Mouse (Mus musculus): ENCODE measurements around the gene Odf2. TPM values are rescaled to one million over a fixed set of nuclear protein-coding genes. Genes with fewer than 3 reads are reported as not detected.

The Odf2 gene
- total RNA-seq, 2 experiments from 2014 or later = 24.0 to 29.7 TPM

DNA sequence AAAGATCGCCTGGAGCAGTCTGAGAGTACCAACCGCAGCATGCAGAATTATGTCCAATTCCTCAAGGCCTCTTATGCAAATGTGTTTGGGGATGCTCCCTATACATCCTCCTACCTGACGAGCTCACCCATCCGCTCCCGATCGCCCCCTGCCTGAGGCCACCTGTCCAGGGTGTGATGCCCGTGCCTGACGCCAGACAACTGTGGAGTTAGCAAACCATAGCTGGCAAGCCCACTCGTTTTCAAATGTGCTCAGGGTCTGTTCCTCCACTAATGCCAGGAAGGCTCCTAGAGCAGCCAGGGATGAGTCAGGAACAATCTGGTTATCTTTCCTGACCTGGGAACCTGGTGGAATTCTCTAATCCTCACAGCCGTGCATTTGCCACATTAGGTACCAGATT, 41.5 kb downstream of the Odf2 start:
- intact Hi-C loops (cut with DNase I) = no loop called here
- DNase-seq = no peak

DNA sequence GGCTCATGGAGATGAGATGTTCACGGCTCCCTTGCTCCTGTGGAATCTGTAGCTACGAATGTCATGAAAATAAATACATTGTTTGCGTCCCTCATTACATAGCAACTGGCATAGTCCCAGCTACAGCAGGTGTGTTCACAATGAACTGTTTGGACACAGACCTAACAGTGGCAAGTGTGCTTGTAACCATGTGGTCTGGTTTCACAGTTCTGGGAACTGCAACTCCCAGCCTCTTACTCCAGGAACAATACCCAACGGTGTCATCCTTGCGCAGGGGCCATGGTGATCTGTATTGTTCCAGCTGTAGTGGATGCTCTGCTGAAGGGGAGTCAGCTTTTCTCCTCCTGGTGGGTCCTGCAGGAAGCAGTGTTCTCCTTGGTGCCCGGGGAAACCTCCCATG, 42.2 kb downstream of the Odf2 start:
- intact Hi-C loops (cut with DNase I) = no loop called here
- DNase-seq = no peak

- intact Hi-C loops (cut with DNase I) = loop anchor here (1.0 kb wide), 1 partner anchor 40 kb away; no protein-coding TSS in a partner anchor
- peak; percentile 98 for DNase-seq
Observed at GRCm38 (mm10) chr2:29934906-29935599, 46.0 kb downstream of the Odf2 start, which contains the start of gene Gle1. Gene Gle1 (plus strand): TSS chr2:29935426.

- DNase-seq = no peak
- intact Hi-C loops (cut with DNase I) = no loop called here
Observed at GRCm38 (mm10) chr2:29940073-29940472, 51.1 kb downstream of the Odf2 start.

- no peak for DNase-seq
- intact Hi-C loops (cut with DNase I) = no loop called here
Observed at GRCm38 (mm10) chr2:29940826-29941225, 51.8 kb downstream of the Odf2 start.

GRCm38 (mm10) chr2:29944723-29945122, 55.7 kb downstream of the Odf2 start:
- intact Hi-C loops (cut with DNase I) = loop anchor here (2.0 kb wide), 1 partner anchor 20 kb away; the partner anchor contains the start of gene Sptan1
- DNase-seq = peak; percentile 21 to 28

- intact Hi-C loops (cut with DNase I) = no loop called here
- no peak for DNase-seq
Observed at GRCm38 (mm10) chr2:29948896-29949295, 59.9 kb downstream of the Odf2 start.

DNA sequence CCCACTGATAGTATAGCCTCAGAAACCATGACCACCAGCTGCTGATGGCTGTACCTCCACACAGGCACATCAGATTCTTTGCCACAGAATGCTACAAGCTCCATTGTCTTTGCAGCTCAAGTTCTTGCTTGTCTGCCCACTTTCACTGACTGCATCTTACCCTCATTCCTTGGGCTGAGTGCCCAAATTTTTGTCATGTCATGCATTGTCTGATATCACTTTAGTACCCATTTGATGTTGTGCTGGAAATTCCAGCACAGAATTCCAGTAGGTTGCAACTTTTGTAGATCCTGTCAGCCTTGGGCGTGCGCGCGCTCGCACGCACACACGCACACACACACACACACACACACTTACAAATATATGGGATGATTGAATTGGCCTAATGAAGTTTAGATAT, 72.2 kb downstream of the Odf2 start:
- DNase-seq = no peak
- intact Hi-C loops (cut with DNase I) = no loop called here

DNA sequence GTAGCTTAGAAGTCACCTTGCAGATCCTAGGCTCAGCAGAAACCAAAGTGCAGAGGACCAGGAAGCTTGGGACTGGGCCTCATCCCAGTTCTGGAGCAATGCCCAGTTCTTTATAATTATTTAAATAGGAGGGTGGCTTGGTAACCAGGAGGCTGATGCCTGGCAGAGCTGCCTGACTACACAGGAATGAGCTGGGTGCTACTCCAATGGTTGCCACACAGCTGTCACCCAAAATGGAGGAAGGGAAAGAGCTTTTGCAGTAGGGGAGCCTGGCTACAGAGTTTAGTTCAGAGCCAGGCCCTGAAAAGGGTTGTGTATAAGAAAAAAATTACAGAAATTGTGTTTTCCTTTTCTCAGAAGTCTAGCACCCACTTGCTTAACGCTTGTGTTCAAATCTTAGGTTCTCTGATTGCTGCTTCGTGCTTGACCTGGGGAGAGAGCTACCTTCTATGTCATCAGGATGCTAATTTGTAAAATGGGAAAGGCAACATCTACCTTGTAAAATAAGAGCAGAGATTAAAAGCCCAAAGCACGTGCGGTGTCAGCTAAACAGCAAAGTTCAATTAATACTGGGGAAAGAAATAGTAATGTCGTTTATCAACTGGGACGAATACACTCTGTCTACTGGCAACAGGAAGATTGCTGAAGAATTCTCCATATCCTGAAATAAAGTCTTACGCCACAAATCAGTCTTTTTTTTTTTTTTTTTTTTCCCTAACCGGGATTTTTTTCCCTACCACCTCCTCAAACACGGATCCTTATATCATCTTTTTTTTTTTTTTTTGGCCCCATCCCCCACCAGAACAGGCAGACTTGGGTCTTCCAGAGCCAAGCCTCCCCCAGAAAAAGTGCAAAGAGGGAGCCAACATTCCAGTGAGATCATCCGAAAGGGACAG, 75.6 kb downstream of the Odf2 start:
- intact Hi-C loops (cut with DNase I) = loop anchor here (2.0 kb wide), 1 partner anchor 20 kb away; no protein-coding TSS in a partner anchor
- peak in 1 of 2 experiments; percentile 49 for DNase-seq

- DNase-seq = peak; percentile 96 to 98
- intact Hi-C loops (cut with DNase I) = loop anchor here (2.0 kb wide), 1 partner anchor 21 kb away; no protein-coding TSS in a partner anchor
Observed at GRCm38 (mm10) chr2:29965250-29965843, 76.3 kb downstream of the Odf2 start, which contains the start of gene Sptan1. Gene Sptan1 (plus strand): TSS chr2:29965560.

DNA sequence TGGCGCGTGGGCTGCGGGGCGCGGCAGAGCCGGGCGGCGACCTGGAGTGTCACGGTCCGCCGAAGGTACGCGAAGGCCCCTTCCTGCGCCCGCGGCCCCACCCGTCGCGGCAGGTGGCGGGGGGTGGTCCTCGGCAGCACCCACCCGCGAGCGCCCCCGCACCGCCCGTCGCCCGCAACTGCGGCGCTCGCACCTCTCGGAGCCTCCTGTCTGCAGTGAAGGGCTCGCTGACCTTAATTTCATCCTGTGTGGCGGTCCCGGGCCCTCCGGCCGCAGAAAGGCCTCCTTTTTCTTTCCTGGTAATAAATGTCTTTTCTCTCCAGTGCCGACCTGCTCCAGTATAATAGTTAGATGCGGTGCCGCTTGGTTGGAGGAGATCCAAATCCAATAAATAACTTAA, 76.9 kb downstream of the Odf2 start:
- peak in 1 of 2 experiments; percentile 51 for DNase-seq
- intact Hi-C loops (cut with DNase I) = loop anchor here (2.0 kb wide), 1 partner anchor 21 kb away; no protein-coding TSS in a partner anchor

DNA sequence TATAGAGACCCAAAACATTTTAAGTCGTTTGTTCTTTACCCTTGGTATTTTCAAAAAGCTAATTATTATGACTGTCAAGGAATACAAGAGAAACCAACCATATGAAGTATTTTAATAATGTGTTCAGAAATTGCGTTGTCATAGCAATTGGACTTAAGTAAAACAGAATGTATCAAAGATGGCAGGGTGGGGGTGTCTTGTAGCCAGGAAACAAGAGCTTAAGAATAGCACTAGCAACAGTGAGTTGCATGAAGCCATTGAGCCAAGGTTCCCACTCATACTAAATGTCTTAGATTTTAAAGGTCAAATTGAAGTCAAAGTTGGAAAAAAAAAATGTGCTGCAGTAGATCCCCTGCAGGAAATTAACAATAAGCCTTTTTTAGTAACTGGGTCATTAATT, 77.8 kb downstream of the Odf2 start:
- DNase-seq = no peak
- intact Hi-C loops (cut with DNase I) = no loop called here

GRCm38 (mm10) chr2:29967768-29968167, 78.7 kb downstream of the Odf2 start:
- DNase-seq = no peak
- intact Hi-C loops (cut with DNase I) = no loop called here

DNA sequence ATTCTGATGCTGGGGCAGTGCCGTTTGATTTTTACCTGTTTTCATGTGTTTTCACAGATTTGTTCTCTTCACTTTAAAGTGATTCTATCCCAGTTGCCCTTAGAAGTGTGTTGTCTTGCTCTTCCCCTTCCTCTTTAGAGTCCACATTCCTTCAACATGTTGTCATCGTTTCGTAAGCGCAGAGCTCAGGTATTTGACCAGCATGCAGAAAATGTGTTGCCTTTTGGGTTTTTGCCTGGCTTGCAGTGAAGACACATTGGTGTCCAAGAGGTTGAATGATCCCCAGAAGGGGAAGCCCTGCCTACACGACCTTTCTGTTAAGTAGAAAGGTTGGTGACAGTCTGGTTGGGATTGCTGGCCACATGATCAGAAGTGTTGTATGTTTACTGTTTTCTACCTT, 79.6 kb downstream of the Odf2 start:
- intact Hi-C loops (cut with DNase I) = no loop called here
- DNase-seq = no peak

DNA sequence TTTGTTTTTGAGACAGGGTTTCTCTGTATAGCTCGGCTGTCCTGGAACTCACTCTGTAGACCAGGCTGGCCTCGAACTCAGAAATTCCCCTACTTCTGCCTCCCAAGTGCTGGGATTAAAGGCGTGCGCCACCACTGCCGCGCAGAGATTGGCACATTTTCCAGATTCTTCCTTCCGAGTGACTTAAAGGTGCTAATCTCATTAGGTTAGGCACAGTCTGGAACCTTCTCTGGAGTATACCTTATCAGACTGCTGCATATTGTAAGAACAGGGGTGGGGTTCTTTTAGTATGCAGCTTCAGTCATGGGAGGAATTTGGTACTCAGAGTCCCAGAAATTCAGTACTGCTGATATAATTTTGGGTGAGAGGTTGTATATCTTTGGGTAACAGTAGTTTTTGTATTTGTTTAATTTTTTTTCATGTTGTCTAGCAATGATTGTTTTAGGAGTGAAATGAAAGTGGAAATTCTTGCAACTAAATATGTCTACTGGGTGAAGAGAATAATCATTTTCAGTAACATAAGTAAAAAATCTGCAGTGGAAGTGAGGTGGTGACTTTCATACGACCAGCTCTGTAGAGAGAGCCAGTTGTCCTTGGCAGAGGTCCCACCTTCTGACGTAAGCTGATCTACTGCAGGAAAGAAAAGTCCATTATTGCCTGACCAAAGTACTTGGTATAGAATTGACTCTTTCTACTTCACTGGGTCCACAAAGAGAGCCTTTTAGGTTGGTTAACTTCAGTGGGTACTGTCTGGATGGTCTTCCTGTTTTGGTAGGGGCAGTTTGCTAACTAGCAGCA, 83.0 kb downstream of the Odf2 start:
- peak; percentile 75 to 82 for DNase-seq
- intact Hi-C loops (cut with DNase I) = no loop called here

DNA sequence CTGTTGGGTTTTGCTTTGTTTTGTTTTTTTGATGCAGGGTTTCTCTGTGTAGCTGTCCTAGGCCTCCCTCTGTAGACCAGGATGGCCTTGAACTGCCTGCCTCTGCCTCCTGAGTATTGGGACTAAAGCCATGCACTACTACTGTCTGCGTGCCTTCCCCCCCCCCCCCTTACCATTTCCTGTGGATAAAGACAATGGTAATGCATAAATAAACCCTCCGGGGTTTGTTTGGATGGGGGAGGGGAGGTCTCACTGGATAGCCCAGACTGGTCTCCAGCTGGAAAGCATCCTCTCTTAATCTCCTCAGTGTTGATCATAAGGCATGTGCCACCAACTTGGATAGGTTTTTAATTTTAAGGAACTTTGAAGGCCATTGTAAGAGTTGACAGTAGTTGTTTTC, 84.5 kb downstream of the Odf2 start:
- DNase-seq = no peak
- intact Hi-C loops (cut with DNase I) = no loop called here

GRCm38 (mm10) chr2:29977307-29977706, 88.3 kb downstream of the Odf2 start:
- intact Hi-C loops (cut with DNase I) = loop anchor here (2.0 to 5.0 kb wide), 2 partner anchors 107 to 160 kb away; no protein-coding TSS in a partner anchor
- DNase-seq = peak; percentile 34 to 45

DNA sequence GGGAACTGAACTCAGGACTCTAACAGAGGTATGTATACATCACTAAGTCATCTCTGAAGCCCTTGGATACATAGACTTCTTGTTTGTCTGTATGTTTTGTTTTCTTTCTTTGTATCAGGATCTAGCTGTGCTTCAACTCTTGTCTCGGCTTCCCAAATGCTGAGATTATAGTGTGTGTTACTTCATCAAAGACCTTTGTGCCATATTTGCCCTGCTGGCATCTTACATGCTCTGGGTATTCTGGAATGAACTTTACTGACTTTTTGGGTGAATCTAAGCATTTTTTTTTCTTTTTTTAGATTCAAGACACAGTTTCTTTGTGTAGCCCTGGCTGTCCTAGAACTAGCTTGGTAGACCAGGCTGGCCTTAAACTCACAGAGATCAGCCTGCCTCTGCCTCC, 91.6 kb downstream of the Odf2 start:
- DNase-seq = no peak
- intact Hi-C loops (cut with DNase I) = no loop called here
